Mouse (Mus musculus) kidney, adult 18-20 months (tissue): ENCODE measurements at regions not wholly inside any gene's neighbourhood (a gene's known extent, or its start where the extent isn't known, plus 50 kb on each side); places are given as distances from the start of the nearest gene placed in this dataset.
A peak's percentile ranks its signal among the peaks of the same experiment; 100 is the strongest.
"Not testable (repeated sequence)": the region's sequence is repeated elsewhere in the genome, so short reads cannot be mapped to it uniquely, and the experiment has no call there.

Source experiments
- DNase-seq: peaks from one replicate; pipeline ENCODE4 v3.0.0; 2021

DNA sequence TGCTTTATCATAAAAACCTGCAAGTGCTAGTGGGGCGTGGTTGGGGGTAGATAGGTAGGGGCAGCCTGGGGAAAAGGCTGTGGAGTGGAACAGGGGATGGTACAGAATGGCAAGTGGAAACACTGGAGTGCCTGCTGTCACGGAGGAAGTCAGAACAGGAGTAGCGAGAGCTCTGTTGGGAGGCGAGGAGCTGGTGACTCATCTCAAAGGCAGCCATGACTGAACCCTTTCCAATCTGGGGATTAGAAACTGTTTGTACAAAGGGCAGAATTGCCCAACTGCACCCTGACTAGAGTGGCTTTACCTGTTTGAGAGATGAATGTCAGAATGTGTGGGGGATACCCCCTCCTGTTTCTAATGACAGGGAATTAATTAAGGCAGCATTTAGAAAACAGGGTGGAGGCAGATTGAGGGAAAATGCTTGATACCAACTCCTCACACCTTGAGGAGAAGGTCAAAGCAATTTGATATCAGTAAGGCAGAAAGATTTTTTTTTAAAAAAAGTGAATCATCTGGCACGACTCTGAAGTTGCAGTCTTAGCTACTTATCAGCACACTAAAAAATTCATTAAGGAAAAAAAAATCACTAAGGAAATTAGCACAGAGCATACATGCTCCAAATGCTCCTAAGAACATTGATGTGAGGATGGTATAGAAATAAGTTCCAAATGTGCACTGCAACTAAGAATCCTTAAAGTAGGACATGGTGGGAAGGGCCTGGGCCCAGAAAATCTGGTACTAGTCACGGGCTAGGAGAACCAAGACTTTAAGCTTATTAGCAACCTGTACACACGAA, 54.7 kb upstream of the Usp25 start:
- no peak for DNase-seq

DNA sequence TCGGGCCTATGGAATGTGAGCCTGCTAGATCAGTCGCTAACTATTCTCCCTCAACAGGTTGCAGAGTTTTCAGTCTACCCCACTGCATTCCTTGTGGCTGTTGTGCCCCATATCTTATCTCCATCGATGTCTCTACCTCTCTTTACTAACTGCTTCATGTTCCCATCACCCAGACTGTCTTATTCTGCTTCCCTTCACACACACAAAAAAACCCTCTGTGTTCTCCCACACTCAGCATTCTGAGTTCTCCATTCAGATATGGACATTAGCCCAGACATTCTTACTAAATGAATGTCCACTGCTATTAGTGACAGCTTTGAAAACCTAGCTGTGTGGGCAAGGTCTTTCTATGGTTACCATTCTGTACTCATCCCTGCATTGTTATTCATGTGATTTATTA, 56.0 kb upstream of the Usp25 start:
- no peak for DNase-seq

DNA sequence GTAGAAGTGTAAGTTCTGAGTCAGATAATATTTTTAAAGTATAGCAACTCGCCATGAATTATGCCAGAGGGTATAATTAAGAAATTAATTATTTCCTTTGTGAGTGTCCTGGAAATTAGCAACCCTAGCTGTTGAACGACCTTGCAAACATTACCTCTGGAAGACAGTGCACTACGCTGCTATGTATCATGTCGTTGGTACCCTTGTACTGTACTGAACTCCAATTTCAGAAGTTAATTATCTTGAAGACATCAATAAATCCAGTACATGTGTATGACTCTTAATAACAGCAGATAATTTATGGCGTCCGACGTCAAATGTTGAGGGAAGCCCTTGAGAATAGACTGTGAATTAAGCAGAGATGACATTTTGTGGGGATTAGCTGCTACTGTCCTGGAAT, 56.4 kb upstream of the Usp25 start:
- DNase-seq = no peak

DNA sequence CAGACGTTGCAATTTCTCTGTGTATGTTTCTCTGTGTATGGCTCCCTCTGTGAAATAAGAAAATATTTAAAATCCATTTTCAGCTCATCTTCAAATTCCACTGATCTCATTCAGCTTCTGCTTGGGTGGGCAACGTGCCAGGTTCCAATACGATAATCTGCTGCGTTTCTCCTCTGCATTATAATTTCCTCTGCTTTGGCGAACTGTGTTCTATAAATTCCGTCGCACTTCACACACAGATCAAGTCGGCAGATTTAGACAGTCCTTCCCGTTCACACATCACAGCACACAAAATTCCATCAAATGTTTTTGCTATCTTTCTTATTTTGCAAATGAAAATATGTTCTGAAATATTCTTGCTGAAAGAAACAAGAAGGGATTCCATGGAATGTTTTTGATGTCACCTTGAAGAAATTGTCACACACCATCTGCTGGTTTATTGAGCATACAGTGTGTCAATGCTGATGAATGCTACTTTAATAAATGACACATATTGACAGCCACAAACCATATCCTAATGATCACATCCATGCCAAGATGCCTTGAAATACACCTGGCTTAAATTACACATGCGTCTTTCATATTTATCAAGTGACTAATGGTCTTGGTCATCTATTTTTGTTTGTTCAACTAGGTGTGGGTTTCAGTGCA, 62.5 kb upstream of the Usp25 start:
- DNase-seq = no peak

DNA sequence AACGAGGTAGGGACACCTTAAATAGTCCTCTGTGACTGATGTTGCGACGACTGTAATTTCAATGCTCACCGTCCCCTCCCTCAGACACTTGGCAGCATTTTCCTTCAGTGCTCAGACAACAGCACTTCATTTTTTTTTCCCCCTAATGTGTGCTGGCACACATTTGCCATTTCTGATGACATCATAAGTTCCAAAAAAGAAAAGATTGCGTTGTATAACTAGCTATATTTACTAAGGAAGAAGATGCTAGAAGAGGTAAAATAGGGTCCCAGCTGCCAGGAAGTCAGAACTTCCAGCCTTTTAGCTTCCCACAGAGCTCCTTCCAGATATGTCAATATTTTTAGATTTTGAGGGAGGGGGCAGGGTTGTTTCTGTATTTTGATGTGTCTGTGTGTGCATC, 66.5 kb upstream of the Usp25 start:
- no peak for DNase-seq

DNA sequence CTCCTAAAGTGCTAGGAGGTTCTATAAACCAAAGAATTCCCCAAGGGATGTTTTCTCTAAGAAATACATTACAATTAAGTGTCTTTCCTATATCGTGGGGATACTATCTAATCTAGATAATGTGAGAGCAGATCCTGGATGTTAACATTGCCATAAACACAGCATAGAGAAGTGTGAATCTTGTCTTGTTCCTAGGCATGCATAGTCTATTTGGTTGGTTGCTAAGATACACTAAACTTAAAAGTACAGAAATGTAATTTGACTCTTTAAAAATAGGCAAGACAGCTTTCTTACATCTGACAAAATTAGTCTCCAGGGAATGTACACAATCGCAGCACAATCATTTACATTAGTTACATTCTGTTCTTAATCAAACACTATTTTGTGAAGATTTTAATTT, 75.4 kb upstream of the Usp25 start:
- DNase-seq = no peak

DNA sequence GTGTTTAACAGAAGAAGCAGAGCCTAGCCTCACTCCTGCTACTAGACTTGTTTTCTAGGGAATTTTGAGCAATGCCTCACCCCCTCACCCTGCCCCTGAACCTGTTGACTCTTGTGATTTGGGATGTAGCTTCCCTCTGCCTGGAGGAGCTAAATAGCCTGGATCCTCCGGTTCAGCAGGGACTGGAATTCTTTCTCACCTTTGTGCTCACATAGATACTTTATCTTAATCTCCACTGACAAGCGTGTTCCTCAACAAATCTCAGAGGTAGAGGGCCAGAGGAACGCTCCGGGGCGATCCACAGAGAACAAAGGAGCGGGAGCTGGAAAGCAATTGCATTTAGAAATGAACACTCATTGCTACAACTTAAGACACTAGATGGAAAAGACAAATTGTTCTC, 85.6 kb upstream of the Usp25 start:
- no peak for DNase-seq

DNA sequence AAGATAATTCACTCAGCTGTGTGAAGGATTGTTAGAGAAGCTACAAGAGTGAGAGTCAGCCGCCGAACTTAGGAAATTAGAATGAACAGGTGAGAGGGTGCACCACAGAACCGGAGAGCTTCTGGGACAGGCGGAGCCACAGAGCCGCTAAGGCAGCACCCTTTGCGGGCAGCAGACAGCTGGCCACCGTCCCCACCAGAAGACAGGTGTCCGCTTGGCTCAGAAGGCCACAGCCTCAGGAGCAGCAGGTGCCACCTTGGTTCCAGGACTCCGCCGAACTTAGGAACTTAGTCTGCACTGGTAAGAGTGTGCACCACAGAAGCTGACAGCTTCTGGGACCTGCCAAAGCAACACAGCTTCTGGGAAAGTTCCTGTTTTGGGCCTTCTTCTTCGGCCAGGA, 93.4 kb upstream of the Usp25 start:
- DNase-seq = not testable (repeated sequence)

DNA sequence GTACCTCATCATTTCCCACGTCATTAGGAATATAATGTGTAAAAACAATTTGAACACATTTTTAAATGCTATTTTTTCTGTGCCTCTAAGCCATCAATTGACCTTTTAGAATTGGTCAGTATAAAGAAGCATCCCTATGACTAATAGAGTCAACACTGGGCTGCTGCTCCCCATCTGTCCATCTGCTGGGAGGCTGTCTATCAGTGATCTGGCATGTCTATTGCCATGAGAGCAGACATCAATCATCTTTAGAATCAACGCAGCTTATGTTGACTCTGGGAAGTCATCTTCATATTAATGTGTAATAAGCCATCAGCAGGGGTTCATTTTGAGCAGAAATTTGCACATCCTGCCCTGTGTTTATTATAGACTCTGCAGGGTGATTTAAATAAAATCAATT, 94.9 kb upstream of the Usp25 start:
- no peak for DNase-seq

DNA sequence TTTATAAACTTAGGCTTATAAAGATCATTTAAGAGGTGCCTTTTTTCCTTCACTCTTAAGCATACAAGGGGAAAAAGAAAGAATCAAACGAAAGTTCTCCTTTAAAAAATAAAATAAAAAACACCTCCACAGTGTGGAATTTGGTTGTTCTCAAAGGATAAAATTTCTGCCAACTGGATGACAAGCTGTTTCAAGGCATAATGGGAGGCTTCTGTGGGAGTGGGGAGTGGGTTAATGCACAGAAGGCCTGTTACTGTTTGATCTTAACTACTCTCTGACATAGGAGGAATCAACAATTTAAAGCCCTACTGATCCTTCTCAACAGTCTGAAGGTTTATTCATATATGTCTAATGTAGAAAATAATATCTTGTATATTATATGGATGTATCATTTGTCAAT, 99.2 kb upstream of the Usp25 start:
- DNase-seq = no peak

DNA sequence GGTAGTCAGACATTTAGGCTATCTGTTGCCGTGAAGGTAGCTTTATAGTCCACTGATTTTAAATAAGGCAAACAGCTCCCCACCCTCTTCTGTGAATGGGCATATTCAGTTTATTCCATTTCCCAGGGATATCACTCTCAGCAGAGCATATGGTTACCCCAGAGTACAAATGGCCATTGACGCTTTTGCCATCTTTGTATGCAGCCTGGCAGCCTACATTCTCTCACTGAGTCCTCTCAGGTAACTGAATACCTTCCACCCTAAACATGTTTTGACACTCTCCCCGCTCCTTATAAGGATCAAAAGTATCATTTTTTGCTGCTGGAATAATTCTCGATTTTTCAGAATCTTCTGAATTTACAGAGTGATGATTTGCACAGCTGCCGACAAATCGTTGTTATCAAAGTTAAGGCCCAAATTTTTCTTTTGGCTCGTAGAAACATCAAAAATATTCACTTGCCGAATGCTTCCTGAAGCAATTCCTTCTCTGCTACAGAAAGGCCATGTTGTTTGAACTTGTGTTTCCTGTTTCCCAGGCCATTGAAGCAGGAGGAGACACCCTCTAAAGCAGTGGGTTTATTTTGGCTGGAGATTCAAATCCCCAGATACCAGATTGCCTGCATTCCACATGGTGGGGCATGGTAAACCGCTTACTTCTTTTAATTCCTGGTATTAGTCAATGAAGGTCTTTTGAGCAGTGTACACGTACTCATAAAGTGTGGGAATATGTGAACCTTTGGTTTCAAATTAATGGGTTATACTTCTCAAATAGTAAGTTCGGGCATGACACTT, 108.1 kb upstream of the Usp25 start:
- no peak for DNase-seq

DNA sequence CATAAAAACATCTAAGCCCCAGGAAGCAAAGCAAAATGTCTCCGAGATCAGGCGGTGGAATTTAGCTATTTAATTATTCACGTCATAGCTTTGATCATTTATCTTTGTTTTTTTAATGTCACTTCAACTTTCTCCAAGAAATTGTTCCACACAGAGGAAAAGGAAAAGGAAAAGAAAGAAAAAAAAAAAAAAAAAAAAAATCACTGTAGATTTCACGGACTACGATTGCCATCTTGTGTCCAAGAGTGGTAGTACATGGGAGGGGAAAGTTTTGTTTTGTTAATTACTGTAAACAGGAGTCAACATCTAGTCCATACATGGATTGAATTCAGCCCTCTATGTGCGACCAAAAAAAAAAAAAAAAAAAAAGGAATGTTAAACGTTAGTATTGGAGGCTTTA, 114.4 kb upstream of the Usp25 start:
- no peak for DNase-seq

DNA sequence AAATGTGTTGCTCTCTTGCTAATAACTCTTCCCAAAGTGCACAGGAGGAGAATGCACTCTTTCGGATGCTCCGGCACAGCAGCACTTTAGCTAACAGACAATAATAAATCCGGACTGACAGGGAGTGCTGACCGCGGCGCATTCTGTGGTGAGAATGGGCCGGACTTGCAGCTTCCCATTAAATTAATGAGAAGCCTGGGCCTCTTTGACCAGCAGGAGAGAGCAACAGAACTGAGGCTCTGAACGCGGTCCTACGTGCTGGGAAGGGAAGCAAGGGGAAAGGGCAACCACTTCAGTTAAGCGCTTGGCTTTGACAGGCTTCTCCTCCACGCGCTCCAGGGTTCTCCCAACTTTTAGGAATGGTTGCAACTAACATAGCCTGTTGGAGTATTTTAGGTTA, 117.2 kb upstream of the Usp25 start:
- peak; percentile 45 for DNase-seq

DNA sequence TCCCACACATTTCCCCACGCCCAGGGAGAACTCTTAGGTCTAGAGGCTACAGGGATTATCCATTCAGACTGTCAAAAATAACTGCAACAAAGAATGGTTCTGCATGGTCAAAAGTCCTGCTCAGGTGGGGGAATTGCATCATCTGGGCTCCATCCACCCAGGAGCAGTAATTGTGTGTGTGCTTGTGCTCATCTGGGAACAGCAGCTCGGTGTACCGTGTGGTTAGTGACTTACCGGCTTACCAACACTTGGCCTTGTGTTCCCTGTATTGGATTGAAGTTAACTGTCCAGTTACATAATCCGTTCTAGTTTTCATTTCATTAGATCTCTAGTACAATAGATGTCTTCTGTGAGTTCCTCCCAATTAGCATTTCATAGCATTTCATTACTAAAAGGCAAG, 117.7 kb upstream of the Usp25 start:
- DNase-seq = no peak

DNA sequence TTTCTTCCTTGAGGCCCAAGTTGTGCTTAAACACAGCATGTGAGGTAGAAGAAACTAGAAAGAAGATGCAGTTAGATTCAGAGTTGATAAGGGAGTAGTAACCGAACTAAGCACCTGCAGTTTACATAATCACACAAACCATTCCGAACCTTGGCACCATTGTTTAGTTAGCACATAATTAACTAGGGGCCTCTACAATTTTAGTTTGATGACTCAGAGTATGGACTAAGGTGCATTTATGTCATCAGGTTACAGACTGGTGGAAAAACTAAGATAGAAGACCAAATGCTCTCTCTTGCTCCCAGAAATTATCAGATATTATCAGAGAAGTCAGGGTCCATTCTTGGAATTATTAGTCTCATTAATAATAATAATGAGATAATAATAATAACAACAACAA, 134.9 kb upstream of the Usp25 start:
- DNase-seq = no peak

DNA sequence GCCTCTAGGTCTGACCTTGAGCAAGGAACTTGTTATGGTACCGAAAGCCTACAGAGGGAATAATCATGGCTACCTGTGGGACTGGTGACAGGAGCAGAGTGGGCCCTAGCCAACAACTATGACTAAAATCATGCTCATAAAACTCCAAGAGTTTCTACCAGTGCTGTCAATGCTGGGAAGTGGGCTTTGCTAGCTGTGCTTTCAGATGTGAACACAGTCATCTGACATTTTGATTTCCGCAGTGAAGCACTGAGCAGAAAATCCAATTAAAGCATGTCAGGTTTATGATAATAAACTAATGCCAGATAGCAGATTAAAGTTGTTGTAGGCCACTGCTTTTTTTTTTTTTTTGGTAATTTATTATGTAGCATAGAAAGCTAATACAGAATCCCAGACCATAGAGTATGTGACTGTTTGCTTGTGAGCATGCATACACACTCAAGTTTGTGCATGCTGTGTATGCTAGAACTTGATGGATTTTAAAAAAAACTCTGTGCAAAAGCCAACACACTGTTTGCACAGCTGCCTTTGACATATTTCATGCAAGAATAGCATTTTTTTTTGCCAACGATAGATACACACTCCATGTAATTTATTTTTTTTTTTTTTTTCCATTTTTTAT, 138.0 kb upstream of the Usp25 start:
- DNase-seq = no peak

DNA sequence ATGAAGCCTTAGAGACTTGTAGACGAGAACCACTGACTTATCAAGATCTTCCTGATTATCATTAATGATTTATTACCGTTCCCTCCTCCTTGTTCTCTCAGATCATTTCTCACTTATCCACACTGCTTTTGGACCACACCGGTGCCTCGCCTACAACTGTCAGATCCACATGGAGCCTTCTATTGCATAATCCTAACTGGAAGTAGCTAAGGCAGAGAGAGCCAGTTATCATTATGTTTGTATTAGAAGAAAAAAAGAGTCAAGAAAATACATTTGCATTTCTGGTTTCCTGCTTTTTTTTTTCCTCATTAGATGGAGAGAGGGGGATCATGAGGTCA, 147.1 kb upstream of the Usp25 start:
- DNase-seq = no peak

DNA sequence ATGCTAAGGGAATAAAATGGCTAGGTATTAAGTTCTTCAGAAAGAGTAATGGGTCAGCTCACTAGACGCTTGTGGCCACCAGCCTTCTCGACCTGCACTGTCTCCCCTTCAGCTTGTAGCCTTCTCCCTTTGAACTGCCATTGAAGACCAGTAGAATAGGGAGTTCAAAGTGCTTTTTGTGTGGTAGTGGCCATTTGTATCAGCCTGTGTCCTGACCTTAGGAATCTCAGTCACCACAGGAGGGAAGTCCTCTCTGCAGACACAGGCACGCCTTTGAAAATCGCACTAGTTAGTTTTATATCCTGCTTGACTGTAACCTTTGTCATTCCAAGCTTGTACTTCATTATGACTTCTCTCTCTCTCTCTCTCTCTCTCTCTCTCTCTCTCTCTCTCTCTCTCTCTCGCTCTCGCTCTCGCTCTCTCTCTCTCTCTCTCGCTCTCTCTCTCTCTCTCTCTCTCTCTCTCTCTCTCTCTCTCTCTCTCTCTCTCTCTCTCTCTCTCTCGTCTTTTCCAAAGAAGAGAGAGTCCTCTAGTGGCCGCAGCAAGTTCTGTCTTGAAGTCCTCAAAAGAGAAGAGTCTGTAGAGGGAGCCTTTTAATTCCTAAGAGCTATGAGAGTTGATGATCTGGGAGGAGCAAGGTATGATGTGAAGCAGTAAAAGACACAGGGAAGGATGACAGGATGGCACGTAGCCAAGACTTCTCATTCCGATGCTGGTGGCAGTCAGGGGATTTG, 147.6 kb upstream of the Usp25 start:
- peak; percentile 28 for DNase-seq

DNA sequence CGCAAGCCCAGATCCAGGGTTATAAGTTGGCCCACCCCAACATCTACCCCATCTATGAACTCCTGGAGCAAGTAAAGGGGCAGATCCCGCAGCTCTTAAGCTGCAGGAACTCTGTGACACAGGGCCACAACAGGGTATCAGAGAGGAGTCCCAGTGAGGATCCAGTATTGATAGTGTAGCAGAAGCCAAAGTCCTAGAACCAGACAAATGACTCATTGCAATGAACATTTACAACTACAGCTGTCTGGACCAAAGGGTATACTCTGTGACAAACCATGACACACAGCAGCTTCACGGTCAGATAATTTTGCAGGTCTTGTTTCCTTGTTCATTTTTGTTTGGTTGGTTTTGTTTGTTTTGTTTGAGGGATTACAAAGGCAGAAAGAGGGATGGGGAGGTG, 149.1 kb upstream of the Usp25 start:
- no peak for DNase-seq

DNA sequence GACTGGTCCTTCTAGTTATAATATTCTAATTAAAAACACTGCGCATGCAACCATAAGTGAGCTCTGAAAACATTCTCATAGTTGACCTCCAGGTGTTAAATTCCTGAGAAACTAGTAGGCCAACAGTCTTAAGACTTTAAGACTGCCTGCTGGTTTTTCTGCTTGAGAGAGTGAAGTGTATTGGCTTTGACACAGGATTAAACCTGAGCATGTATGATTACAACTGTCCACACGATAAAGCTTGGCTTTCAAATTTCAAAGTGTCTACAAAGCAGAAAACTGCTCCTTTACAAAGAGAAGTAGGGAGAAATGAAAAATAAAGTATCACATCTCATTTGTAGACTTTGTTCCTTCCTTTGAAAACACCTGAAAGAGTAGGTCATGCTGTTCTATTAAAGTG, 157.7 kb upstream of the Usp25 start:
- DNase-seq = no peak

DNA sequence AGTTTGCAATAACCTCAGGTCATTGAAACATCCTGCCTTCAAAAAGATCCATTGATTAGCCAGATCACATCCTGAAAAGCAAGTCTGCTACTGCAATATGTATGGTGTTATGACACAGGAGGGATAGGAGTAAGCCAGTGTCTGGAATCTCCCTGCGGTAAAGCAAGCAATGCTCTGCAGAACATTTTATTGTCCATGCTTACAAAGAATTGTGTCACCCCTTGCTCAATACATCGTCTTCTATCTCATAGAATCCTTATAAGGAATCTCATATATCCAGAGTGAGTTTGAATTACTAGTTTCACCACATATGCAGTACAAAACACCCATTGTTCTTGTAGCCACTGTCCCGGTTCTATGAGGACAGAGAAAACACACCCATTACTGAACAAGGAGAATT, 162.1 kb upstream of the Usp25 start:
- no peak for DNase-seq

DNA sequence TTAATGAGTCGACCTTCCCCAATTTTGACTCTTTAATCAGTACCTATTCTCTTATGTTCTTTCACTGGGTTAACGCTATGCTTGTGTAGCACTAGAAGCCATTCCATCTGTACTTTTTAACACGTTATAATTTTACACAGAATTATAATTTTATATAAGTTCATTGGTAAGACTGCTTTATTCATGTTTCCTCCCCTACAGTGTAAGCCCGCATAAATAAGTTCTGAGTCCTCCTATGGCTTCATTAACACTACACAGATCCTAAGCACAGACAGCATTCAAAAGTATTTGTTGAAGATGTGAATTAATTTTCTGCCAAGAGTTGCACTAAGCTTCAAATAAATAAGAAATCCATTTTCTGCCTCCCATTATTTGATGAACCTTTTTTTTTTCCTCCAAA, 176.1 kb upstream of the Usp25 start:
- no peak for DNase-seq

DNA sequence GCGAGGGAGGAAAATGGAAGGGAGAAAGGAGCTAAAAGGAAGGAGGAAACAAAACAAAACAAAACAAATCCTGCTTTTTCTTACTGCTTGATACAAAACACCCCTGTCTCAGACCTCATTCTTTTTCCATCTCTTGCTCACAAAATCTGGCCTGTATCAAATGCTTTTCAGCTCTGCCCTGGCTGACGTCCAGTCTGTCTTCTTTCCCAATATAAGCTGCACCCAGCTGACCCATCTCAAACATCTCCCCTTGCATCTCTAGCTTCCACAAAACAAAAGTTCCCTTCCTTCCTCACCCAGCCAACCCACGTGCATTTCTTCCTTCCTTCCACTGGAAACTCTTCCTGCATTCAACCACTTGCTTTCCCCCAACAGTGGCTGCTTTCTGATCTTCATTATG, 183.1 kb upstream of the Usp25 start:
- DNase-seq = no peak
